Mouse (Mus musculus) lung, embryonic 14.5 days (tissue): ENCODE measurements around the gene Ethe1. TPM values are rescaled to one million over a fixed set of nuclear protein-coding genes. Genes with fewer than 3 reads are reported as not detected.
"Not testable (repeated sequence)": the region's sequence is repeated elsewhere in the genome, so short reads cannot be mapped to it uniquely, and the experiment has no call there.

Source experiments
- ATAC-seq: fragments of 200-750 bp; cut with Nextera tagmentation; 2 replicates; pipeline ENCODE4 v1.8.0; 2017; ENCODE audit warnings: mild to moderate bottlenecking, moderate TSS enrichment, moderate library complexity; ENCODE audit not compliant: insufficient read depth
- DNase-seq: peaks from one replicate; pipeline ENCODE4 v3.0.0-alpha.2; 2015
- H3K27ac ChIP-seq: fragments of 300-500 bp; sonication (generic); 2 replicates; pipeline ENCODE4 v1.5.1; 2014; ENCODE audit warnings: low read depth, mild to moderate bottlenecking, moderate library complexity
- H3K27me3 ChIP-seq: fragments of 300-500 bp; sonication (generic); 2 replicates; pipeline ENCODE4 v1.6.1; 2014; ENCODE audit warnings: low read length, control low read depth; ENCODE audit not compliant: insufficient read depth
- H3K36me3 ChIP-seq: fragments of 300-500 bp; sonication (generic); 2 replicates; pipeline ENCODE4 v1.6.1; 2014; ENCODE audit warnings: control low read depth; ENCODE audit not compliant: insufficient read depth
- H3K4me1 ChIP-seq: fragments of 300-500 bp; sonication (generic); 2 replicates; pipeline ENCODE4 v1.6.1; 2014; ENCODE audit warnings: antibody characterized with exemption, control low read depth; ENCODE audit not compliant: insufficient read depth
- H3K4me2 ChIP-seq: fragments of 300-500 bp; sonication (generic); 2 replicates; pipeline ENCODE4 v1.6.1; 2014; ENCODE audit warnings: mild to moderate bottlenecking
- H3K4me3 ChIP-seq: fragments of 300-500 bp; sonication (generic); 2 replicates; pipeline ENCODE4 v1.5.1; 2014; ENCODE audit warnings: low read depth, low read length
- H3K9ac ChIP-seq: fragments of 300-500 bp; sonication (generic); 2 replicates; pipeline ENCODE4 v1.6.1; 2014
- H3K9me3 ChIP-seq: fragments of 300-500 bp; sonication (generic); 2 replicates; pipeline ENCODE4 v1.6.1; 2016; ENCODE audit warnings: low read depth, low read length, control low read depth
- CTCF ChIP-seq: IDR thresholded peaks from 2 replicates; pipeline ENCODE4 v1.5.1; 2016; ENCODE audit warnings: antibody characterized with exemption, low read depth
- WGBS: fragments of 180-500 bp; shearing (Covaris S2); extraction: QIAGEN DNeasy Blood & Tissue Kit; methylation state at CpG from one replicate; pipeline ENCODE4 v1.1.7; 2014; 5-methylcytosine and 5-hydroxymethylcytosine counted together
- polyA plus RNA-seq: library from polyadenylated mRNA; unstranded; fragments of >200 nt; fragmentation: Nextera tagmentation; extraction: Ambion mirVana; gene quantifications from 2 replicates; pipeline ENCODE4 v1.2.1, GENCODE M21; 2014

Gene Ethe1
- polyA plus RNA-seq, 1 experiment from 2014 or later, result 26.5 TPM

- Histone ChIP-seq H3K4me2 (peak overlapping the region; percentile 44), H3K9ac (no peak overlapping the region), H3K9me3 (no peaks in the 10 kb centered on the region), H3K4me1 (no peaks in the 10 kb centered on the region; the same call in 1 of the 2 replicates), H3K27ac (no peak overlapping the region), H3K36me3 (peaks cover 3% of the 10 kb centered on the region; the same call in 1 of the 2 replicates), H3K4me3 (peak overlapping the region; percentile 10; the same call in 1 of the 2 replicates), H3K27me3 (peaks cover 38% of the 10 kb centered on the region)
- WGBS, result 3% methylated on average over 27 of the region's 27 CpGs
- no peak for TF ChIP-seq CTCF
- ATAC-seq (no peak), DNase-seq (no peak)
Measured at GRCm38 (mm10) chr7:24612308-24612910, 25.1 kb downstream of the Ethe1 start.

- no peak overlapping the region for H3K9ac ChIP-seq
- ATAC-seq (no peak), DNase-seq (no peak)
- H3K36me3 ChIP-seq, result no peaks in the 10 kb centered on the region
- H3K4me3 ChIP-seq, result no peak overlapping the region
- H3K4me2 ChIP-seq, result no peak overlapping the region
- no peaks in the 10 kb centered on the region for H3K9me3 ChIP-seq
- 52% methylated on average over 13 of the region's 13 CpGs for WGBS
- H3K27me3 ChIP-seq, result peaks cover 37% of the 10 kb centered on the region
- no peaks in the 10 kb centered on the region; the same call in 1 of the 2 replicates for H3K4me1 ChIP-seq
- no peak for TF ChIP-seq CTCF
- H3K27ac ChIP-seq, result no peak overlapping the region
Measured at GRCm38 (mm10) chr7:24614816-24615215, 27.5 kb downstream of the Ethe1 start.

- WGBS, result 74% methylated on average over 8 of the region's 8 CpGs
- TF ChIP-seq CTCF, result no peak
- DNase-seq (no peak), ATAC-seq (no peak)
- H3K27me3 ChIP-seq, result peaks cover 9% of the 10 kb centered on the region
- H3K9me3 ChIP-seq, result no peaks in the 10 kb centered on the region
- no peak overlapping the region for H3K4me3 ChIP-seq
- no peak overlapping the region for H3K9ac ChIP-seq
- H3K27ac ChIP-seq, result no peak overlapping the region
- H3K36me3 ChIP-seq, result no peaks in the 10 kb centered on the region
- no peaks in the 10 kb centered on the region; the same call in 1 of the 2 replicates for H3K4me1 ChIP-seq
- no peak overlapping the region for H3K4me2 ChIP-seq
Measured at GRCm38 (mm10) chr7:24617763-24618162, 30.4 kb downstream of the Ethe1 start.

- not testable (repeated sequence) for ATAC-seq, H3K9me3 ChIP-seq
Measured at GRCm38 (mm10) chr7:24618374-24618773, 31.0 kb downstream of the Ethe1 start.

GRCm38 (mm10) chr7:24619671-24620397, 32.5 kb downstream of the Ethe1 start:
- ATAC-seq (no peak), DNase-seq (no peak)
- no peaks in the 10 kb centered on the region for H3K9me3 ChIP-seq
- no peak overlapping the region for H3K27ac ChIP-seq
- peak; percentile 28; the same call in 1 of the 2 replicates for TF ChIP-seq CTCF
- H3K4me2 ChIP-seq, result no peak overlapping the region
- WGBS, result 51% methylated on average over 13 of the region's 13 CpGs
- H3K9ac ChIP-seq, result no peak overlapping the region
- H3K4me3 ChIP-seq, result no peak overlapping the region
- H3K36me3 ChIP-seq, result no peaks in the 10 kb centered on the region
- H3K4me1 ChIP-seq, result no peaks in the 10 kb centered on the region
- no peaks in the 10 kb centered on the region for H3K27me3 ChIP-seq

More at GRCm38 (mm10) chr7:24618374-24618773, 31.0 kb downstream of the Ethe1 start:
- 85% methylated on average over 8 of the region's 8 CpGs for WGBS
- DNase-seq, H3K4me1 ChIP-seq, H3K36me3 ChIP-seq, H3K27ac ChIP-seq, H3K27me3 ChIP-seq, H3K4me3 ChIP-seq, H3K9ac ChIP-seq, H3K4me2 ChIP-seq: not testable (repeated sequence)

- Histone ChIP-seq H3K4me3 (no peak overlapping the region), H3K4me1 (no peaks in the 10 kb centered on the region), H3K27me3 (no peaks in the 10 kb centered on the region), H3K36me3 (no peaks in the 10 kb centered on the region), H3K9ac (no peak overlapping the region), H3K9me3 (no peaks in the 10 kb centered on the region), H3K27ac (no peak overlapping the region), H3K4me2 (no peak overlapping the region)
- DNase-seq, result no peak
- no peak for ATAC-seq
- peak; percentile 46 for TF ChIP-seq CTCF
- WGBS, result 81% methylated on average over 3 of the region's 3 CpGs
Measured at GRCm38 (mm10) chr7:24621193-24621592, 33.9 kb downstream of the Ethe1 start.

GRCm38 (mm10) chr7:24622967-24623366, 35.6 kb downstream of the Ethe1 start:
- TF ChIP-seq CTCF, result peak; percentile 31
- WGBS, result 81% methylated on average over 6 of the region's 6 CpGs
- no peaks in the 10 kb centered on the region for H3K36me3 ChIP-seq
- no peak for DNase-seq
- H3K4me2 ChIP-seq, result no peak overlapping the region
- no peaks in the 10 kb centered on the region for H3K9me3 ChIP-seq
- H3K27me3 ChIP-seq, result no peaks in the 10 kb centered on the region
- ATAC-seq, result no peak
- no peak overlapping the region for H3K27ac ChIP-seq
- H3K4me1 ChIP-seq, result no peaks in the 10 kb centered on the region
- H3K9ac ChIP-seq, result no peak overlapping the region
- no peak overlapping the region for H3K4me3 ChIP-seq
